ENCODE assay signal across 24 mouse cellular contexts in the genomic region with DNA sequence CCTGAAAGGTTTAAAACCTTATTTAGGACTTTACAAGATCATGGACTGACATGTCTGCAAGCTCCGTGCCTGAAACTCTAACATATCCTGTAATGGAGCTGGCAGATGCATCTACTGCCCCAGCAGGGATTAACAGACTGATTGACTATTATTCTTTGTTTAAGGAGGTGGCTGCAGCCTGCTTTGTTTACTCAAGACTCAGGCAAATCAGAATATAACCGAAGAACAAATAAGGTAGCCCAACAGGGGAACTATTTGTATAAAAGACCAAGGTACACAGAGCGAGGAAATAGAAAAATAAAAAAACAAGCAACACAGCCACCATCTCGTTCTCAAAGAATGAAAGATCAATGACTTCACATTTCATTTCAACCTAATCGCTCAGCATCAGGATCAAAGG.
"Had no signal": no experiment of that assay in that cellular context is flagged by ENCODE, and none has a peak within 500 bp of the region (broad histone marks: within the 10 kb centered on the region; RNA-seq: fewer than 3 reads in every experiment).

No protein-coding gene starts in this region.

- H3K9ac ChIP-seq: heart, embryonic 12.5 days; hindbrain, embryonic 12.5 days; hindbrain, embryonic 15.5 days; kidney, embryonic 15.5 days; limb, embryonic 12.5 days had no signal

- H3K9me3 ChIP-seq: heart, embryonic 10.5 days; heart, embryonic 12.5 days; hindbrain, embryonic 10.5 days; hindbrain, embryonic 12.5 days; hindbrain, embryonic 15.5 days; kidney, embryonic 15.5 days; limb, embryonic 10.5 days; limb, embryonic 12.5 days had no signal

- H3K27me3 ChIP-seq: heart, embryonic 12.5 days; hindbrain, embryonic 12.5 days; hindbrain, embryonic 15.5 days; kidney, embryonic 15.5 days; limb, embryonic 12.5 days had no signal

- H3K4me3 ChIP-seq: gastrocnemius, adult 2 months; heart, embryonic 10.5 days; heart, embryonic 12.5 days; hindbrain, embryonic 10.5 days; hindbrain, embryonic 12.5 days; hindbrain, embryonic 15.5 days; kidney, embryonic 15.5 days; left cerebral cortex, adult 2 months; limb, embryonic 10.5 days; limb, embryonic 12.5 days had no signal

- H3K4me2 ChIP-seq: heart, embryonic 12.5 days; hindbrain, embryonic 12.5 days; hindbrain, embryonic 15.5 days; kidney, embryonic 15.5 days; limb, embryonic 12.5 days had no signal

- ATAC-seq: forebrain, embryonic 16.5 days; hindbrain, postnatal 0 days; intestine, embryonic 16.5 days had no signal

- H3K36me3 ChIP-seq: heart, embryonic 10.5 days; heart, embryonic 12.5 days; hindbrain, embryonic 10.5 days; hindbrain, embryonic 12.5 days; hindbrain, embryonic 15.5 days; kidney, embryonic 15.5 days; limb, embryonic 10.5 days; limb, embryonic 12.5 days had no signal

- H3K27ac ChIP-seq: gastrocnemius, adult 2 months; heart, embryonic 10.5 days; hindbrain, embryonic 10.5 days; hindbrain, embryonic 12.5 days; hindbrain, embryonic 15.5 days; hindbrain, postnatal 0 days; kidney, embryonic 15.5 days; kidney, postnatal 0 days; left cerebral cortex, adult 2 months; limb, embryonic 10.5 days; limb, embryonic 12.5 days had no signal

- DNase-seq: gastrocnemius, adult 2 months; gastrocnemius, postnatal 10 days; gastrocnemius, postnatal 25 days; heart, postnatal 10 days; heart, postnatal 4 days; kidney, adult 11 months; kidney, adult 2 months; kidney, adult 9 months; kidney, postnatal 14 days; kidney, postnatal 36 days; layer of hippocampus, adult 9-11 months had no signal

- H3K4me1 ChIP-seq: heart, embryonic 12.5 days; hindbrain, embryonic 12.5 days; hindbrain, embryonic 15.5 days; limb, embryonic 10.5 days; limb, embryonic 12.5 days had no signal
